Mouse (Mus musculus): ENCODE results near the gene Nfib.

- TF ChIP-seq CTCF (IDR thresholded peaks at IDR 0.05 in 2 of 3, conservative IDR thresholded peaks at IDR 0.05 in 1 of 3; ENCODE audit: control insufficient read depth in 1 of 3, insufficient read depth in 1 of 3, low read depth in 2 of 3, low read length in 3 of 3, poor library complexity in 1 of 3, severe bottlenecking in 1 of 3): no peak
- TF ChIP-seq RAD21 (IDR thresholded peaks at IDR 0.05; ENCODE audit: low read depth, low read length): no peak
- no peak for TF ChIP-seq ZNF384 (IDR thresholded peaks at IDR 0.05; ENCODE audit: low read depth, low read length)
- no peak for TF ChIP-seq TCF12 (IDR thresholded peaks at IDR 0.05; ENCODE audit: low read depth, low read length)
- TF ChIP-seq MAX (IDR thresholded peaks at IDR 0.05; ENCODE audit: low read length): no peak
- TF ChIP-seq GABPA (IDR thresholded peaks at IDR 0.05; ENCODE audit: low read depth, low read length): no peak
- TF ChIP-seq JUND (IDR thresholded peaks at IDR 0.05; ENCODE audit: low read depth, low read length): no peak
- TF ChIP-seq POLR2A (IDR thresholded peaks at IDR 0.05; ENCODE audit: control insufficient read depth in 1 of 2, insufficient read depth in 1 of 2, low read depth in 1 of 2, low read length in 2 of 2, poor library complexity in 1 of 2): no peak
- no peak for TF ChIP-seq USF1 (IDR thresholded peaks at IDR 0.05; ENCODE audit: low read depth, low read length)
- TF ChIP-seq ZC3H11A (IDR thresholded peaks at IDR 0.05; ENCODE audit: low read depth, low read length): no peak
- TF ChIP-seq E2F4 (IDR thresholded peaks at IDR 0.05; ENCODE audit: borderline replicate concordance, low read depth, low read length): no peak
- no peak for TF ChIP-seq POLR2AphosphoS5 (IDR thresholded peaks at IDR 0.05; ENCODE audit: borderline replicate concordance, low read depth, low read length)
- no peak for TF ChIP-seq BHLHE40 (IDR thresholded peaks at IDR 0.05; ENCODE audit: borderline replicate concordance, low read depth, low read length)
These were observed 301.4 kb downstream of the Nfib start for GRCm38 (mm10) chr4:82403975-82404651.
